Mouse (Mus musculus): ENCODE results near the gene Slc35e3.
"Not testable (repeated sequence)": the region's sequence is repeated elsewhere in the genome, so short reads cannot be mapped to it uniquely, and the experiment has no call there.

The Slc35e3 gene

DNA sequence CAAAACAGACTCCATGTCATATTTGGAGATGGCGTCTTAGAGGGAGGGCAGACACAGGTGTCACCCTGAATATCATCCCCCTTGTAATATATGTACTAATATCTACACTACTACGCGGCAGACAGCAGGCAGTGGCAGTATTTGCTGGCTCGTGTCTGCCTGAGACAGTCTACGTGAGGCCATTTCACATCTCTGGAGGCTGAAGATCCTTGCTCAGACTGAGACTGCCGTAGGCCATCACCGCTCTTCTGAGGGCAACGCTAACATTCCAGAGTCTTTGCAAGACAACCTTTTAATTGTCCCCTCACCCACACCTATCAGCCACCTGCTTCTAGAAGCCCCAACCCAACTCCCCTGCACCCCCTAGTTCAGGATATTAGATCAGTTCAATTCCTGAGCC, 32.7 kb downstream of the Slc35e3 start:
- no peak for DNase-seq (ENCODE audit: low read depth, low spot score)

DNA sequence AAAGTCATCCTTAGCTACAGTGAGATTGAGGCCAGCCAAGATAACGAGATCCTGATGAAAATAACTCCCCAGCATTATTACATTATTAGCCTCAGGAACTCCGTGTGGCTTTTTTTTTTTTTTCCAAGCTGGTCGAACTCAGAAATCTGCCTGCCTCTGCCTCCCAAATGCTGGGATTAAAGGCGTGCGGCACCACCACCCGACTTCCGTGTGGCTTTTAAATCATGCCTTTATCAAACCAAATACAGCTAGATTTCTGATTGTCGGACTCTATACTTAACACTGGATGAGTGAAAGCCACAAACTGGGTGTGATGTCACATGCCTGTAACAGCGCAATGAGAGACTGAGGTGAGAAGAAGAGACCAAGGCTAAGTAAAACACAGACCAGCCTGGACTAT, 33.3 kb downstream of the Slc35e3 start:
- DNase-seq (ENCODE audit: low read depth, low spot score): no peak

DNA sequence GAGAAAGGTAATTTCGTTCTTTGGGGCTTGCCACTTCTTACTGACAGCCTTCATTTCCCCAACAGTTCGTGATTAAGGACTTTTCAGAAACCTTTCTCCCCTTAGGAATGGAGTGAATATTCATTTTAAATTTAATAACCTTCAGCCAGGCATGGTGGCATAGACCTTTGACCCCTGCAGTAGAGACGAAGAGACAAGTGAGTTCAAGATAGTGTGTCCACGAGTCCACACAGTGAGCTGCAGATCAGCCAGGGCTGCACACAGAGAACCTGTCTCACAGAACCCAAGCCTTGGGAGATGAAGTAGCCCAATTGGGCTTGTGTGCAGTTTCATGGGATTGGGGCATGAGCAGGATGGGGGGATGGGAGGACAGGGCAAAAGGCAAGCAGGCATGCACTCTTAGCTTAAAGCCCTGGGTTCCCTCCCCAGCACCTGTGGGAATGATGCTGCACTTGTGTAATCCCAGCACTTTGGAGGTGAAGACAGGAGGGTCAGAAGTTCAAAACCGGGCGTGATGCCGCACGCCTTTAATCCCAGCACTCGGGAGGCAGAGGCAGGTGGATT, 33.9 kb downstream of the Slc35e3 start:
- no peak for DNase-seq (ENCODE audit: low read depth, low spot score)

DNA sequence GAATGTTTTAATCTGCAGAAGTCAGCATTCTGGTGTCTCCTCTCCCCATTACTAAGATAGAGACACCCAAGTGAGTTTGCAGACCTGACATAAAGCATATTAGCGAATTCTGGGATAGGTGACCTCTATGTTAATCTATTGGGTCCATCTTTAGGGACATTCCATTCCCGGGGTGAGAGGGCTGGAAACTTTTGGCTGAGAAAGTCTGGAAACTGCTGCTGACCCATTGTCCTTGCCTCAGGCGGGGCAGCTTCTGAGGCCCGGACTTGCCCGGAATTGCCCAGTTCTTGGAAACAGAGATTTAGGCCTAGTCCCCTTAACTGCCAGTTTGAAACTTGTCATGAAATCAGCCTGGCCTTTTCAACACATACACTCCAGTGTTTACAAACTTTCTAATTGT, 34.8 kb downstream of the Slc35e3 start:
- DNase-seq (ENCODE audit: low read depth, low spot score): no peak

GRCm38 (mm10) chr10:117710604-117711141, 35.5 kb downstream of the Slc35e3 start, which contains the start of gene Mdm2:
Gene Mdm2 (minus strand): TSS chr10:117710758.
- peak; percentile 67 for DNase-seq (ENCODE audit: low read depth, low spot score)

DNA sequence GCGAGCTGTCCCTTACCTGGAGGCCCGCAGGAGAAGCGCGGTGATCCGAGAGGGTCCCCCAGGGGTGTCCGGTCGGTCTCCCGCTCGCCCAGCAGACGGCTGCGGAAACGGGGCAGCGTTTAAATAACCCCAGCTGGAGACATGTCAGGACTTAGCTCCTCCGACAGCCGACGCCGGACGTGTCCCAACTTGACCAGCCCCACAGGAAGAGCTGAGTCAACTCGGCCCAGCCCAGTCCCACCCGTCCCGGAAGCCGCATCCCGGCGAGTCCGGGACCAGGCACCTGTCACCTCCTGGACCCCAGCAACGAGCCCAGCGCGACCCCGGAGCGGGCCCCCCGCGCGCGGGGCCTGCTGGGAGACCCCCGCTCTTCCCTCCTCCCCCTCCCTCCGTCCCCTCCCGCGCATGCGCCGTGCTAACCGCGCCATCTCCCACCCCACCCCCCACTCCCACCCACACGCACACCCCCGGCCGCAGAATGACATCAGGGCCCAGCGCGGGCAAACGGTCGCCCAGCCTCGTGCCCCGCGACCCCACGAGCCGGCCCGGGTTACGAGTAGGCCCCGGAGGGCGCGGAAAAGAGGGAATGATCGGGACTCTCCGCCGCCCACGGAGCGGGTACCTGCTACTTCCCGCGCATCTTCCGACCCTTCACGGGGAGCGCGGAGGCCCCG, 36.1 kb downstream of the Slc35e3 start:
- DNase-seq (ENCODE audit: low read depth, low spot score): peak; percentile 49

- no peak for DNase-seq (ENCODE audit: low read depth, low spot score)
These were observed 36.8 kb downstream of the Slc35e3 start for GRCm38 (mm10) chr10:117709326-117709830.

DNA sequence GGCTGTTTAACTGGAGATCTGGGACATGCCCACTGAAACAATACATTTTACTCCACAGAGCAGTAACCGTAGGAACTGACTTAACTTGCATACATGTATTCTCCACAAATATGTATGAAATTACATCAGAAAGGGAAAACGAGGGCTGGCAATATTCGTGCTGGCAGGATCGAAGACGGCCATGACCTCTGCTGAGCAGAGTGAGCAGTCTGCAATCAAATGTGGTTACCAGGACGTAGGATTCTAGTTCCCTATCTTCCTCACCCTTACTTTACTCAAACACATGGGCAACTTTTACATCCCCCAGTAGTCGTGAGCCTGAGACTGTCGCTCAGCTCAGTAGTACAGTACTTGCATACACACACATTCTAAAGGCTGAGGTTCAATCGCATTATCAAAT, 37.3 kb downstream of the Slc35e3 start:
- DNase-seq (ENCODE audit: low read depth, low spot score): no peak

DNA sequence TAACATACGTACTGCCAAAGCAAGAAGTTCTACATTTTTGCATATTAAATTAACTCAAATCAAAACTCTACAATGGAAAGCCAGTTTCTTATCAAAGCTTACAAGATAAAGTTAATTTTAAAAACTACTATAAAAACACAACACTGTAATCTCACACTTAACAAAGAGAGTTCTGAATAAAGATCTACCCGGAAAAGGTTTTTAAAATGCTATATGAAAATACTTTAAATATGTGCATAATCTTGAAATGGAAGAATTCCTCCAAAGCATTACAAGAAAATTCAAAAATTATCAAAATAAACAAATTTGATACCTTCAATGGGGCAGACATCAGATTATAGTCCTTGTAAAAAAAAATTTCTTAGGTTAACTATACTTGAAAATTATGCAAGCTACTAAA, 37.8 kb downstream of the Slc35e3 start:
- DNase-seq (ENCODE audit: low read depth, low spot score): no peak

DNA sequence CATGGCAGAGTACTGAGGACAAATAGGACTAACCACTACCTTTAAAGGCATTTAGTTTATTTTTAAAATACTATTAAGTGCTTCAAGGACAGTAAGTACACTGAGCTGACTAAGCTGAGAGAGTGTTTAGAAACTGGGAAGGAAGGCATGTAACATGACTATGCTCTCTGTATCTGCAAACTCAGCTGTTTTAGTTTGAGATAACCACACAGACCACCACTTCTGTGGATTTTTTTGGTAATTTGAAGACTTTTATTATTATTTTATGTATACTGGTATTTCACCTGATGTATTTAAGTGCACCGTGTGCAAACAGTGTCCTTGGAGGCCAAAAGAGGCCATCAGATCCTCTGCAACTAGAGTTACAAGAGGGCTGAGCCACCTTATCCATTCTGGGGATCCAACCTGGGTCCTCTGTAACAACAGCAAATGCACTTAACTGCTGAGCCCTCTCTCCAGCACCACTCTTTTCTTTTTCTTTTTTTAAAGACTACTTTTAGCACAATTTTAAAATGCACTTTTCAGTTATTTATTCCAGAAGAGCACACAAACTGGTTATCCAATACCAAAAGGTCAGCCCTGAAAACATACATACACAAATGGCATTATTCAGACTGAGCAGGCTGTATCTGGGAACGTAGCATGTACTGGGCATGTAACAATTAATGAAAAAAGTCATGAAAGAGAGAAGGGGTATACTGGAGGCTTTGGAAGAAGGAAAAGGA, 38.9 kb downstream of the Slc35e3 start:
- no peak for DNase-seq (ENCODE audit: low read depth, low spot score)

- DNase-seq (ENCODE audit: low read depth, low spot score): no peak
These were observed 39.7 kb downstream of the Slc35e3 start for GRCm38 (mm10) chr10:117706440-117706839.

- DNase-seq (ENCODE audit: low read depth, low spot score): no peak
These were observed 40.4 kb downstream of the Slc35e3 start for GRCm38 (mm10) chr10:117705806-117706205.

- no peak for DNase-seq (ENCODE audit: low read depth, low spot score)
These were observed 41.2 kb downstream of the Slc35e3 start for GRCm38 (mm10) chr10:117704964-117705335.

DNA sequence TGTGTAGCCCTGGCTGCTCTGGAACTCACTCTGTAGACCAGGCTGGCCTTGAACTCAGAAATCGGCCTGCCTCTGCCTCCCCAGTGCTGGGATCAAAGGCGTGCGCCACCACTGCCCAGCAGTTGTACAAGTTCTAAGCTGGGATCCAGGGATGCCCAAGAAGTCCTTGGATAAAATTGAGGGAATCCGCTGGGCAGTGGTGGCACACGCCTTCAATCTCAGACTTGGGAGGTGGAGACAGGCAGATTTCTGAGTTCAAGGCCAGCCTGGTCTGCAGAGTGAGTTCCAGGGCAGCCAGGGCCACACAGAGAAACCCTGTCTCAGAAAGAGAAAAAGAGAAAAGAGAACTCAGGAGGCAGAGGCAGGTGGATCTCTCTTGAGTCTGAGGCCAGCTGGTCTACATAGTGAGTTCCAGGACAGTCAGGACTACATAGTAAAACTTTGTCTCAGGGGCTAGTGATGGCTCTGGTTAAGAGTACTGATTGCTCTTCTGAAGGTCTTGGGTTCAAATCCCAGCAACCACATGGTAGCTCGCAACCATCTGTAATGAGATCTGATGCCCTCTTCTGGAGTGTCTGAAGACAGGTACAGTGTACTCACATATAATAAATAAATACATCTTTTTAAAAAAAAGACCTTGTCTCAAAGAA, 41.7 kb downstream of the Slc35e3 start:
- not testable (repeated sequence) for DNase-seq (ENCODE audit: low read depth, low spot score)

DNA sequence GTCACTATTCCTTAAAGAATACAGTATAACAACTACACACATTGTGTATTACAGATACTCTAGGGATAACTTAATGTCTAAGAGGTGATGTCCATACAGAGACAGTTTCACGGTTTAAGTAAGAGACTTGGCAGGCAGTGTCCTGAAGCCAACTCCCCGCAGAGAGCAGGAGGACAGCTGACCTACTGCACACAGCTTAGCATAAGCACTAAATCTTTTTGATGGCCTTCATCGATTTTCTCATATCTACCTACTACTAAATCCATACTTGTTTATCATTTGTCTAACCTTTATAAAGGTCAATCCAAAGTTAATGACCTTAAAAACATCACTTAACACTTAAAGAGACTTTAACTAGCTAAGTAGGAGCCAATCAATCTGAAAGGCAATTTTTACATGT, 42.7 kb downstream of the Slc35e3 start:
- no peak for DNase-seq (ENCODE audit: low read depth, low spot score)

- DNase-seq (ENCODE audit: low read depth, low spot score): no peak
These were observed 43.9 kb downstream of the Slc35e3 start for GRCm38 (mm10) chr10:117702024-117702833.

GRCm38 (mm10) chr10:117701034-117701829, 44.9 kb downstream of the Slc35e3 start:
- DNase-seq (ENCODE audit: low read depth, low spot score): no peak

DNA sequence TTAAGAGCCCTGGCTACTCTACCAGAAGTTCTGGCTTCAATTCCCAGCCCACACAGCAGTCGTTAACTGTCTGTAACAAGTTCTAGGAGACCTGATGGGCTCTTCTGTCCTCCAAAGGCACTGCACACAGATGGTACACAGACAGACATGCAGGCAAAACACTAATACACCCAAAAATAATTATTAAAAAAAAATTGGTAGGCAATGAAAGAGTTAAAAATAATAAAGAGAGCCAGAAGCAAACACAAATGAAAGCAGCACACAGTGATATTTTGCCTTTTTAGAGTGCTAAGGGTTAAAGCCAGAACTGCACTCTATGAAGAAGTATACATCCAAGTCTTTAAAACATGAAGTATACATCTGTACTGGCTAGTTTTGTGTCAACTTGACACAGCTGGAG, 45.7 kb downstream of the Slc35e3 start:
- no peak for DNase-seq (ENCODE audit: low read depth, low spot score)

- DNase-seq (ENCODE audit: low read depth, low spot score): no peak
These were observed 46.3 kb downstream of the Slc35e3 start for GRCm38 (mm10) chr10:117699914-117700313.

Measured in WW6 (cell line).